In the genomic region with DNA sequence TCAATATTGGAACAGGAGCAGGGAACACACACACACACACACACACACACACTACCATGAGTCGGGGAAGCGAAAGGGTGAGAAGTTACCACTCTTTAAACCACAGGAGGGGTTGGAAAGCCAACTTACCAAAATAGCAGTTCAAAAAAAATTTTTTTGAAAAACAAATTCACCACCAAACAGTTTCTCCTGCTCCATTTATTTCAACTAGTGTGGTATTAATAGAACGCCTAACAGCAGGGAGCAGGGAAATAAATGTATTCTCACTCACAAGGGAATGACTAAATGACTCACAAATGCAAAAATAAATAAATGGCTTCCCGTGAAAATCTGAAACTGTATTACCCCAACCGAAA, we compare ENCODE assay signal across 10 mouse cellular contexts.
DNase-seq lines count a peak whose midpoint lies in the region; ATAC-seq and TF ChIP-seq lines count a peak whose summit lies in the region.
"Had no signal": no experiment of that assay in that cellular context is flagged by ENCODE, and none has a peak within 500 bp of the region (broad histone marks: within the 10 kb centered on the region; RNA-seq: fewer than 3 reads in every experiment).

No protein-coding gene starts in this region.

- H3K9me3 ChIP-seq in lung, embryonic 15.5 days = no peaks in the 10 kb centered on the region
- no peaks in the 10 kb centered on the region for H3K9me3 ChIP-seq in intestine, embryonic 14.5 days (ENCODE audit: control insufficient read depth, low read length)
- H3K9me3 ChIP-seq in heart, embryonic 11.5 days (replicated peaks; ENCODE audit: control insufficient read depth, low read length) = no peaks in the 10 kb centered on the region
- H3K9me3 ChIP-seq: embryonic facial prominence, embryonic 12.5 days; heart, embryonic 13.5 days had no signal

- WGBS in lung, embryonic 15.5 days = 43% methylated on average over 5 of the region's 5 CpGs
- 48% methylated on average over 5 of the region's 5 CpGs for WGBS in intestine, embryonic 14.5 days
- WGBS in olfactory bulb, adult 2 months = 17% methylated on average over 5 of the region's 5 CpGs
- WGBS in heart, embryonic 11.5 days (ENCODE audit: insufficient replicate concordance) = 63% methylated on average over 5 of the region's 5 CpGs

- H3K4me2 ChIP-seq in lung, embryonic 15.5 days = peak overlapping the region; percentile 20; the same call in 1 of the 2 replicates
- H3K4me2 ChIP-seq in intestine, embryonic 14.5 days (ENCODE audit: low read length) = no peak overlapping the region
- no peak overlapping the region for H3K4me2 ChIP-seq in heart, embryonic 11.5 days

- H3K36me3 ChIP-seq in lung, embryonic 15.5 days = no peaks in the 10 kb centered on the region
- no peaks in the 10 kb centered on the region for H3K36me3 ChIP-seq in intestine, embryonic 14.5 days (ENCODE audit: control insufficient read depth, insufficient read depth, low read length)
- H3K36me3 ChIP-seq in heart, embryonic 11.5 days (ENCODE audit: control insufficient read depth, insufficient read depth, low read length) = no peaks in the 10 kb centered on the region
- H3K36me3 ChIP-seq: embryonic facial prominence, embryonic 12.5 days; heart, embryonic 13.5 days had no signal

- no peaks in the 10 kb centered on the region for H3K27me3 ChIP-seq in lung, embryonic 15.5 days
- no peaks in the 10 kb centered on the region for H3K27me3 ChIP-seq in intestine, embryonic 14.5 days (replicated peaks; ENCODE audit: control insufficient read depth, insufficient read depth, low read length)
- H3K27me3 ChIP-seq in heart, embryonic 11.5 days (ENCODE audit: control insufficient read depth, insufficient read depth, low read length) = no peaks in the 10 kb centered on the region
- H3K27me3 ChIP-seq: embryonic facial prominence, embryonic 12.5 days; heart, embryonic 13.5 days had no signal

- peak; percentile 58 for DNase-seq in cerebellum, adult 9-10 months
- no peak for DNase-seq in cerebellum, adult 11 months
- DNase-seq in lung, postnatal 10 days = no peak
- DNase-seq in intestine, embryonic 14.5 days (ENCODE audit: low spot score) = no peak
- DNase-seq in thymus, postnatal 14 days = no peak

- H3K4me3 ChIP-seq in lung, embryonic 15.5 days = no peak overlapping the region
- no peak overlapping the region for H3K4me3 ChIP-seq in intestine, embryonic 14.5 days (ENCODE audit: low read depth, low read length)
- H3K4me3 ChIP-seq in olfactory bulb, adult 2 months (ENCODE audit: insufficient read depth, low read depth, low read length) = no peak overlapping the region
- H3K4me3 ChIP-seq in heart, embryonic 11.5 days (ENCODE audit: low read depth, low read length) = no peak overlapping the region
- H3K4me3 ChIP-seq: embryonic facial prominence, embryonic 12.5 days; heart, embryonic 13.5 days had no signal

- TF ChIP-seq POLR2A in olfactory bulb, adult 2 months (IDR thresholded peaks at IDR 0.05; ENCODE audit: insufficient read depth, low read depth, low read length) = no peak

- no peak overlapping the region for H3K27ac ChIP-seq in lung, embryonic 15.5 days
- peak overlapping the region; percentile 70 for H3K27ac ChIP-seq in intestine, embryonic 14.5 days (ENCODE audit: low read depth)
- H3K27ac ChIP-seq in olfactory bulb, adult 2 months (ENCODE audit: insufficient read depth, low read depth, low read length) = peak overlapping the region; percentile 66
- H3K27ac ChIP-seq in heart, embryonic 11.5 days (ENCODE audit: low read depth, low read length) = no peak overlapping the region
- H3K27ac ChIP-seq: embryonic facial prominence, embryonic 12.5 days; heart, embryonic 13.5 days had no signal

- no peak overlapping the region for H3K9ac ChIP-seq in lung, embryonic 15.5 days
- no peak overlapping the region for H3K9ac ChIP-seq in intestine, embryonic 14.5 days (ENCODE audit: low read length)
- H3K9ac ChIP-seq in heart, embryonic 11.5 days (ENCODE audit: low read depth, low read length) = no peak overlapping the region
- H3K9ac ChIP-seq: embryonic facial prominence, embryonic 12.5 days had no signal

- TF ChIP-seq CTCF in olfactory bulb, adult 2 months (IDR thresholded peaks at IDR 0.05; ENCODE audit: insufficient read depth, low read depth, low read length) = no peak

- ATAC-seq in lung, embryonic 15.5 days (ENCODE audit: borderline replicate concordance, extremely low read depth, low FRiP score, low TSS enrichment) = no peak
- ATAC-seq in intestine, embryonic 14.5 days (replicated peaks; ENCODE audit: low FRiP score, low TSS enrichment, low read depth) = no peak
- no peak for ATAC-seq in heart, embryonic 11.5 days (replicated peaks; ENCODE audit: insufficient number of reproducible peaks, low FRiP score, low TSS enrichment)

- H3K4me1 ChIP-seq in lung, embryonic 15.5 days = peaks cover 21% of the 10 kb centered on the region
- peaks cover 12% of the 10 kb centered on the region; the same call in 1 of the 2 replicates for H3K4me1 ChIP-seq in intestine, embryonic 14.5 days (replicated peaks; ENCODE audit: control insufficient read depth, insufficient read depth, low read length)
- H3K4me1 ChIP-seq in olfactory bulb, adult 2 months (ENCODE audit: control insufficient read depth, insufficient read depth, low read length) = peaks cover 14% of the 10 kb centered on the region
- H3K4me1 ChIP-seq in heart, embryonic 11.5 days (ENCODE audit: control insufficient read depth, insufficient read depth, low read length) = peaks cover 16% of the 10 kb centered on the region

Comparison
In these comparisons a context has a peak if more than half of its experiments do, and no peak if none do; other contexts are left out.
1. H3K27ac ChIP-seq: peak in intestine, embryonic 14.5 days (single experiment) and olfactory bulb, adult 2 months (single experiment); none in lung, embryonic 15.5 days (single experiment) and heart, embryonic 11.5 days (single experiment).